In genomic region chr17:48053646-48054045, GRCm38 (mm10) we compare ENCODE assay signal across 32 mouse cellular contexts. TPM values are rescaled to one million over a fixed set of nuclear protein-coding genes. Genes with fewer than 3 reads are reported as not detected.
DNase-seq lines count a peak whose midpoint lies in the region; ATAC-seq and TF ChIP-seq lines count a peak whose summit lies in the region.
"Had no signal": no experiment of that assay in that cellular context is flagged by ENCODE, and none has a peak within 500 bp of the region (broad histone marks: within the 10 kb centered on the region; RNA-seq: fewer than 3 reads in every experiment).

No protein-coding gene starts in this region.

- TF ChIP-seq EP300 in lung, postnatal 0 days (IDR thresholded peaks at IDR 0.05), result no peak
- no peak for TF ChIP-seq EP300 in MEL (IDR thresholded peaks at IDR 0.05; ENCODE audit: low read depth in 1 of 2, low read length in 2 of 2)
- TF ChIP-seq EP300 in stomach, postnatal 0 days (optimal IDR thresholded peaks at IDR 0.05), result no peak

- no peak for TF ChIP-seq POLR2A in MEL (IDR thresholded peaks at IDR 0.05; ENCODE audit: control insufficient read depth in 1 of 2, insufficient read depth in 1 of 2, low read depth in 1 of 2, low read length in 2 of 2, poor library complexity in 1 of 2)

- H3K36me3 ChIP-seq in lung, postnatal 0 days (ENCODE audit: insufficient read depth, low read length), result no peaks in the 10 kb centered on the region
- no peaks in the 10 kb centered on the region; a peak in 1 of 4 replicates for H3K36me3 ChIP-seq in MEL (ENCODE audit: control insufficient read depth in 1 of 2, insufficient read depth in 2 of 2, low read length in 2 of 2)
- H3K36me3 ChIP-seq in stomach, postnatal 0 days (ENCODE audit: control insufficient read depth, insufficient read depth, low read length), result no peaks in the 10 kb centered on the region
- H3K36me3 ChIP-seq: forebrain, embryonic 10.5 days; G1E; heart, embryonic 10.5 days; heart, embryonic 13.5 days; hindbrain, embryonic 13.5 days; intestine, embryonic 15.5 days had no signal

- no peaks in the 10 kb centered on the region for H3K79me2 ChIP-seq in MEL (ENCODE audit: control insufficient read depth, insufficient read depth, low read length, poor library complexity)

- no peaks in the 10 kb centered on the region for H3K9me3 ChIP-seq in lung, postnatal 0 days (ENCODE audit: low read length)
- H3K9me3 ChIP-seq in MEL (replicated peaks; ENCODE audit: insufficient read depth, low read length), result no peaks in the 10 kb centered on the region
- H3K9me3 ChIP-seq in stomach, postnatal 0 days (ENCODE audit: control insufficient read depth, low read length), result no peaks in the 10 kb centered on the region
- H3K9me3 ChIP-seq: forebrain, embryonic 10.5 days; forebrain, embryonic 13.5 days; heart, embryonic 10.5 days; hindbrain, embryonic 13.5 days; intestine, embryonic 15.5 days had no signal

- H3K4me2 ChIP-seq in lung, postnatal 0 days (replicated peaks; ENCODE audit: low read depth, low read length), result no peak overlapping the region
- no peak overlapping the region for H3K4me2 ChIP-seq in stomach, postnatal 0 days (replicated peaks; ENCODE audit: low read depth)
- H3K4me2 ChIP-seq: forebrain, embryonic 13.5 days; heart, embryonic 13.5 days; hindbrain, embryonic 13.5 days; intestine, embryonic 15.5 days had no signal

- TF ChIP-seq CTCF in lung, postnatal 0 days (IDR thresholded peaks at IDR 0.05), result 0 out of 2 replicates have a peak, but pooled peaks have one; percentile 26
- peak in 2 of 3 experiments; percentile 7 to 19; a peak in 2 of 6 replicates for TF ChIP-seq CTCF in MEL (IDR thresholded peaks at IDR 0.05 in 2 of 3, conservative IDR thresholded peaks at IDR 0.05 in 1 of 3; ENCODE audit: control insufficient read depth in 1 of 3, insufficient read depth in 1 of 3, low read depth in 2 of 3, low read length in 3 of 3, poor library complexity in 1 of 3, severe bottlenecking in 1 of 3)
- peak; percentile 26 for TF ChIP-seq CTCF in stomach, postnatal 0 days (IDR thresholded peaks at IDR 0.05; ENCODE audit: low read depth)

- H3K27ac ChIP-seq in lung, postnatal 0 days (ENCODE audit: low read length), result no peak overlapping the region
- H3K27ac ChIP-seq in MEL (ENCODE audit: control insufficient read depth, low read depth, low read length), result no peak overlapping the region
- no peak overlapping the region for H3K27ac ChIP-seq in stomach, postnatal 0 days (replicated peaks)
- H3K27ac ChIP-seq: forebrain, embryonic 10.5 days; forebrain, embryonic 13.5 days; heart, adult 2 months; heart, embryonic 10.5 days; heart, embryonic 13.5 days; hindbrain, embryonic 13.5 days; intestine, embryonic 15.5 days had no signal

- no peak overlapping the region for H3K4me3 ChIP-seq in lung, postnatal 0 days (ENCODE audit: low read depth, low read length)
- no peak overlapping the region for H3K4me3 ChIP-seq in MEL (ENCODE audit: control insufficient read depth in 1 of 2, insufficient read depth in 1 of 2, low read depth in 2 of 2, low read length in 2 of 2)
- no peak overlapping the region for H3K4me3 ChIP-seq in stomach, postnatal 0 days (ENCODE audit: low read depth, low read length)
- H3K4me3 ChIP-seq: forebrain, embryonic 10.5 days; forebrain, embryonic 13.5 days; heart, adult 2 months; heart, embryonic 10.5 days; heart, embryonic 13.5 days; hindbrain, embryonic 13.5 days; intestine, embryonic 15.5 days had no signal

- H3K27me3 ChIP-seq in lung, postnatal 0 days (replicated peaks; ENCODE audit: insufficient read depth, low read length), result 0 out of 2 replicates have a peak, but pooled peaks cover 4% of the 10 kb centered on the region
- no peaks in the 10 kb centered on the region; a peak in 1 of 4 replicates for H3K27me3 ChIP-seq in MEL (ENCODE audit: control insufficient read depth in 1 of 2, insufficient read depth in 2 of 2, low read length in 2 of 2)
- no peaks in the 10 kb centered on the region; the same call in 1 of the 2 replicates for H3K27me3 ChIP-seq in stomach, postnatal 0 days (ENCODE audit: control insufficient read depth, insufficient read depth, low read length)

- no peak for DNase-seq in lung, postnatal 0 days (ENCODE audit: low spot score)
- DNase-seq in lung, adult 18-20 months, result no peak
- peak; percentile 24 for DNase-seq in MEL (ENCODE audit: low read depth, low spot score)
- no peak for DNase-seq in stomach, postnatal 0 days (ENCODE audit: low spot score)
- DNase-seq in natural killer cell, adult 2 months (ENCODE audit: low spot score in 2 of 2), result no peak
- no peak for DNase-seq in thymus, postnatal 14 days
- DNase-seq: adrenal gland, postnatal 10 days; adrenal gland, postnatal 36 days; cerebellum, adult 18-20 months; cerebellum, adult 9-10 months; cerebellum, postnatal 14 days; gastrocnemius, postnatal 25 days; heart, adult 2 months had no signal

- 78% methylated on average over 2 of the region's 2 CpGs for WGBS in lung, postnatal 0 days
- 82% methylated on average over 2 of the region's 2 CpGs for WGBS in stomach, postnatal 0 days

- no peak for ATAC-seq in lung, postnatal 0 days
- ATAC-seq in stomach, postnatal 0 days (ENCODE audit: low FRiP score, low TSS enrichment), result no peak
- ATAC-seq: CD4-positive, CD25-positive, alpha-beta regulatory T cell, adult 4 months; forebrain, embryonic 13.5 days; forebrain, embryonic 16.5 days; hindbrain, embryonic 16.5 days; intestine, embryonic 15.5 days had no signal

- no peak for TF ChIP-seq RAD21 in MEL (IDR thresholded peaks at IDR 0.05; ENCODE audit: low read depth, low read length)

- no peaks in the 10 kb centered on the region for H3K4me1 ChIP-seq in lung, postnatal 0 days (ENCODE audit: insufficient read depth, low read depth, low read length)
- peaks cover 0 to 3% of the 10 kb centered on the region in 2 experiments; a peak in 2 of 4 replicates for H3K4me1 ChIP-seq in MEL (ENCODE audit: control insufficient read depth in 1 of 2, insufficient read depth in 2 of 2, low read length in 2 of 2)
- H3K4me1 ChIP-seq in stomach, postnatal 0 days (replicated peaks; ENCODE audit: control insufficient read depth, insufficient read depth), result no peaks in the 10 kb centered on the region

- H3K9ac ChIP-seq in lung, postnatal 0 days (replicated peaks; ENCODE audit: low read depth), result no peak overlapping the region
- no peak overlapping the region for H3K9ac ChIP-seq in MEL (ENCODE audit: control insufficient read depth, low read depth, low read length, poor library complexity, severe bottlenecking)
- no peak overlapping the region for H3K9ac ChIP-seq in stomach, postnatal 0 days (ENCODE audit: low read length)
- H3K9ac ChIP-seq: forebrain, embryonic 13.5 days; heart, embryonic 13.5 days; hindbrain, embryonic 13.5 days; intestine, embryonic 15.5 days had no signal

TF ChIP-seq in MEL, 35 proteins besides CTCF, POLR2A, EP300 and RAD21:
- TF ChIP-seq ZKSCAN1 (IDR thresholded peaks at IDR 0.05; ENCODE audit: low read depth, low read length) (no peak), MAFK (IDR thresholded peaks at IDR 0.05; ENCODE audit: borderline replicate concordance, low read depth, low read length) (no peak), MYC (IDR thresholded peaks at IDR 0.05; ENCODE audit: low read depth, low read length) (no peak), JUND (IDR thresholded peaks at IDR 0.05; ENCODE audit: low read depth, low read length) (no peak), UBTF (IDR thresholded peaks at IDR 0.05; ENCODE audit: borderline replicate concordance, insufficient read depth, low read depth, low read length) (no peak), ELF1 (IDR thresholded peaks at IDR 0.05; ENCODE audit: low read depth, low read length) (no peak), SIN3A (IDR thresholded peaks at IDR 0.05; ENCODE audit: low read length) (no peak), GABPA (IDR thresholded peaks at IDR 0.05; ENCODE audit: low read depth, low read length) (no peak), HCFC1 (IDR thresholded peaks at IDR 0.05; ENCODE audit: low read depth, low read length) (no peak), TBP (IDR thresholded peaks at IDR 0.05; ENCODE audit: low read depth, low read length) (no peak), TAL1 (IDR thresholded peaks at IDR 0.05; ENCODE audit: low read length) (no peak), NRF1 (IDR thresholded peaks at IDR 0.05; ENCODE audit: insufficient read depth, low read depth, low read length, poor library complexity, severe bottlenecking) (no peak), E2F4 (IDR thresholded peaks at IDR 0.05; ENCODE audit: borderline replicate concordance, low read depth, low read length) (no peak), GATA1 (IDR thresholded peaks at IDR 0.05; ENCODE audit: low read depth, low read length) (no peak), MAZ (IDR thresholded peaks at IDR 0.05; ENCODE audit: low read depth, low read length) (no peak), MXI1 (IDR thresholded peaks at IDR 0.05; ENCODE audit: low read depth, low read length) (no peak), RCOR1 (IDR thresholded peaks at IDR 0.05; ENCODE audit: low read depth, low read length) (no peak), ZNF384 (IDR thresholded peaks at IDR 0.05; ENCODE audit: low read depth, low read length) (no peak)

RNA-seq across cellular contexts. Expression of gene 1700122O11Rik, which starts 15.6 kb away (rescaled TPM):
- polyA plus RNA-seq in lung, postnatal 0 days (2015; fragmentation: Nextera tagmentation; extraction: Ambion mirVana), result not detected in 2 replicates
- total RNA-seq in MEL (2012; rRNA removed), result not detected in 2 replicates
- not detected for polyA plus RNA-seq in MEL (2012; ENCODE audit: insufficient read depth in 1 of 2, insufficient read length in 2 of 2, low read depth in 1 of 2, low replicate concordance in 2 of 2, missing spikeins in 1 of 2)
- polyA plus RNA-seq in stomach, postnatal 0 days (2015; fragmentation: Nextera tagmentation; extraction: Ambion mirVana), result not detected in 2 replicates
- total RNA-seq: adrenal gland, adult 18-20 months; adrenal gland, postnatal 10 days; adrenal gland, postnatal 36 days; G1E; gastrocnemius, adult 8-10 months; gastrocnemius, postnatal 25 days; heart, adult 2 months; heart, postnatal 25 days; hematopoietic stem cell, adult 5-6 weeks had no signal
- polyA plus RNA-seq: C2C12; CD4-positive, CD25-positive, alpha-beta regulatory T cell, adult 4 months; embryonic facial prominence, embryonic 11.5 days; embryonic facial prominence, embryonic 14.5 days; forebrain, embryonic 10.5 days; forebrain, embryonic 13.5 days; forebrain, embryonic 16.5 days; G1E; gonadal fat pad, adult 2 months; heart, adult 2 months; heart, embryonic 10.5 days; heart, embryonic 13.5 days; heart, embryonic 16.5 days; hindbrain, embryonic 13.5 days; hindbrain, embryonic 16.5 days; intestine, embryonic 15.5 days had no signal

RNA-seq across cellular contexts. Expression of gene 1700067P10Rik, which starts 35.5 kb away (rescaled TPM):
- not detected in 2 replicates for polyA plus RNA-seq in lung, postnatal 0 days (2015; fragmentation: Nextera tagmentation; extraction: Ambion mirVana)
- not detected in 2 replicates for total RNA-seq in MEL (2012; rRNA removed)
- not detected for polyA plus RNA-seq in MEL (2012; ENCODE audit: insufficient read depth in 1 of 2, insufficient read length in 2 of 2, low read depth in 1 of 2, low replicate concordance in 2 of 2, missing spikeins in 1 of 2)
- polyA plus RNA-seq in stomach, postnatal 0 days (2015; fragmentation: Nextera tagmentation; extraction: Ambion mirVana), result not detected in 2 replicates
- total RNA-seq: adrenal gland, adult 18-20 months; adrenal gland, postnatal 10 days; adrenal gland, postnatal 36 days; gastrocnemius, adult 8-10 months; gastrocnemius, postnatal 25 days; heart, adult 2 months; heart, postnatal 25 days; hematopoietic stem cell, adult 5-6 weeks had no signal
- polyA plus RNA-seq: C2C12; CD4-positive, CD25-positive, alpha-beta regulatory T cell, adult 4 months; embryonic facial prominence, embryonic 11.5 days; embryonic facial prominence, embryonic 14.5 days; forebrain, embryonic 10.5 days; forebrain, embryonic 13.5 days; forebrain, embryonic 16.5 days; G1E; heart, adult 2 months; heart, embryonic 10.5 days; heart, embryonic 13.5 days; heart, embryonic 16.5 days; intestine, embryonic 15.5 days had no signal
